Mouse (Mus musculus) ZHBTc4 (cell line): ENCODE data around the gene Nxn.

Experiments
- DNase-seq: peaks from one replicate; pipeline ENCODE4 v3.0.0-alpha.2; 2011; ENCODE audit warnings: low read depth, low spot score

The Nxn gene

DNA sequence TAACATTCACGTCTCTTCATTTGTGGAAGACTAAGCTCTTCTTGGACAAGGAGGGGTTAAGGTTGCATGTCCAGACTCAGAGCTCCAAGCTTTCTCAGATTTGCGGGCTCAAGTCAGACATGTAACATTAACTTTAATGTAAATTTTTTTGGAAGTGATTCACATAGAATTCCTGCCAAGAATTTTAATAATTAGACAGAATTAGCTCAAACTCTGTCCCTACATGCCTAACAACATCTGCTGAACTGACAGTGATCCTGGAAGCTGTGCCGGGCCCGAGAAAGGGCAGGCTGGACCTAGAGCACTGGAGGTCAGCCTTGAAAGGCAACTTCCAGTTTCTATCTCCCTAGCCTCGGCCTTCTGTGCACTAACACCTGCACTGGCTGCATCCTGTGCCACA, 66.7 kb downstream of the Nxn start:
- DNase-seq = no peak

GRCm38 (mm10) chr11:76328522-76329290, 70.2 kb downstream of the Nxn start:
- no peak for DNase-seq

GRCm38 (mm10) chr11:76328084-76328483, 70.9 kb downstream of the Nxn start:
- no peak for DNase-seq

DNA sequence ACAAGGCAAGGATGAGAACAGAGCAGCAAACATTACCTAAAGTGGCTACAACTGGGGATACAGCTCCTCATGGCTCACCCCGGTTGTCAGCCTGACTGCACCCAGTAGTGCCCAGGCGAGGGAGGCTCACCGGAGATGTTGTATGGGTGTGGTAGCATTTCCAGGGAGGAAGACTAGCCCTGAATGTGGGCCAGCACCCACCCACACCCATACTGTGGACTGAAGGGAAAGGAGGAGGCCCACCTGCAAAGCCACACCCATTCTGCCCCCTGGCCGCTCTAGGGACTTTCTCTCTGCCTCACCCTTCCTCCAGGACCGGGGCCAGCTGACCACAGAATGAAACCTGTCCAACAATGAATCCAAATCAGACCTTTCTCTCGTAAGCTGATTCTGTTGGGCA, 72.3 kb downstream of the Nxn start:
- DNase-seq = no peak

GRCm38 (mm10) chr11:76326051-76326450, 72.9 kb downstream of the Nxn start:
- DNase-seq = no peak

- no peak for DNase-seq
Observed at GRCm38 (mm10) chr11:76324801-76325200, 74.1 kb downstream of the Nxn start.

- DNase-seq = no peak
Observed at GRCm38 (mm10) chr11:76324207-76324606, 74.7 kb downstream of the Nxn start.

GRCm38 (mm10) chr11:76322939-76323338, 76.0 kb downstream of the Nxn start:
- DNase-seq = peak; percentile 33

GRCm38 (mm10) chr11:76322081-76322480, 76.9 kb downstream of the Nxn start:
- no peak for DNase-seq

GRCm38 (mm10) chr11:76320475-76320874, 78.5 kb downstream of the Nxn start:
- DNase-seq = no peak

DNA sequence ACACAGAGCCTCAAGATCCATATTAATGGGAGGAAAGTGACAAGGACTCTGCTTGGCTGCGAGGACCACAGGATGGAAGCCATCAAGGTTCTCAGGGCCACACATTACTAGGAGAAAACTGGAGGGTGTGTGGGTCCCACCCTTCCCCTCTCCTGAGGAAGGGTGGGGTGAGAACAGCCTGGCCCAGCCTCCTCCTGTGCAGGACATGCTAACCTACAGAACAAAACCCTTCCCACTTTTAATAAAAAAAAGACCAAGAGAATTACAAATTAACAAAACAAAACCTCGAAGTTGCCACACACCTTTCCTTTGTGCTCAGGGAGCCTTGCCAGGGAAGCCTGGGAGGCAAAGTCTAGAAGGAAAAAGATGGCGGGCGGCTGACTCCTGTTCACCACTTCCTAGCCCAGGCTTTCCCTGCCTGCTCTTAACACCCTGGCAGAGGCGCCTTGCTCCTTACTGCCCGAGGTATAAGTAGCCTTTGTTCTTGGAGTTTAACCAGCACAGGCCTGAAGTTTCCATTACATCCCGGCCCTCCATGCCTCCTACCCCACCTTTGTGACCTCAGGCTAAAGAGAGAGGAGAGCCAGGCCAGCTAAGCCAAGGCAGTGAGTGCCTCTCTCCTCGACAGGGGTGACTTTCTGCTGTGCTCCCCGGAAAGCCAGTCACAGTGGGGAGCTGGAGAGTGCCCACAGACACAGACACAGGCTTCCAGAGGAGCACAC, 79.1 kb downstream of the Nxn start:
- peak; percentile 92 for DNase-seq

GRCm38 (mm10) chr11:76317904-76318303, 81.0 kb downstream of the Nxn start:
- no peak for DNase-seq

GRCm38 (mm10) chr11:76315785-76316444, 83.0 kb downstream of the Nxn start:
- no peak for DNase-seq

DNA sequence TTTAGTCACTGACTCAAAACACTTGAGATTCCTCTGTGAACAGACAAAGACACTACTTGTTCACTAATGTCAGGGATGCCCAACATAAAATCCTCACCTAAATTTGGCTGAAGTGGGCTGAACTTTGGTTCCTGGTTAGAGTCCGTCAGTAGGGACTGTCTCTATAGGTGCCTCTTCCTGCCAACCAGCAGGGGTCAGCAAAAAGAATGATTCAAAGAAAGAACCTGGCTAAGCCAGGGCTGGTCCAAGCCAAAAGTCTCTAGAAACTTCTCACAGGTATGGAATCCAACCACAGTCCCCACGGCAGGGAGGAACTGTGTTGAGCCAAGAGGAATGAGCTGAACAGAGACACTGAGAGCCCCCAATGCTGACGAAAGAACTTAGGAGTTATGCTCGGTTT, 84.2 kb downstream of the Nxn start:
- peak; percentile 38 for DNase-seq

DNA sequence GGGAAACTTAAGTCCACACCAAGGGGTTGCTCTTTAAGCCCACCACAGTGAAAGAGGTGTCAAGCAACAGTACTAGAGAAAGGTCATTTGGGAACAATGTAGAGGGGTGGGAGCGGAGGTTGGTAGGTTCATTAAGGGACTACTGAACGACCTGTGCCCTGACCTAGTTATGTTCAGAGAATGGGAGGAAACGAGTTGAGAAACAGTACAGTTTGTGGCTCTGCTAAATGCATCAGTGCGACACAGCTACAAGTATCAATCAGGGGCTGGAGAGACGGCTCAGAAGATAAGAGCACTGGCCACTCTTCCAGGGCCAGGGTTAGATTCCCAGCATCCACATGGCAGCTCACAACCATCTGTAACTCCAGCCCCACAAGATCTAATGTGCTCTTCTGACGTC, 84.8 kb downstream of the Nxn start:
- DNase-seq = no peak

GRCm38 (mm10) chr11:76312805-76313204, 86.1 kb downstream of the Nxn start:
- no peak for DNase-seq

GRCm38 (mm10) chr11:76311224-76312000, 87.5 kb downstream of the Nxn start:
- DNase-seq = no peak

DNA sequence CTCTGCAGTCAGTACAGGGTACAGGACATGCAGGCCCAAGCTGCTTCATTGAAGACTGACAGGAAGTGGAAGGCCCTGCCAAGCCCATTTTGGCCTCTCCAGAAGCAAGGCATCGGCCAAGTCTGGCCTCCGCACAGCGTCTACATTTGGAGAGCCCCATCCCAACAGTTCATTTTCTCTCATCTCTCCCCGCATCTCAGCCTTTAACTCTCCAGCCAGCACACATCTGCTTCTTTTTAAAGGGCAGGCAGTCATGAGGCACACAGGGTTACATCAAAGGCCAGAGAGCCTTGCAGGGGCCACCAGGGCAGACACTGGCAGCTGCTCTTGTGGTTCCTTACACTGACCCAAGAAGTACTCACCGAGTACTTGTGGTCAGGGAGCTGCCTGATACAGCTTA, 89.1 kb downstream of the Nxn start:
- DNase-seq = no peak

DNA sequence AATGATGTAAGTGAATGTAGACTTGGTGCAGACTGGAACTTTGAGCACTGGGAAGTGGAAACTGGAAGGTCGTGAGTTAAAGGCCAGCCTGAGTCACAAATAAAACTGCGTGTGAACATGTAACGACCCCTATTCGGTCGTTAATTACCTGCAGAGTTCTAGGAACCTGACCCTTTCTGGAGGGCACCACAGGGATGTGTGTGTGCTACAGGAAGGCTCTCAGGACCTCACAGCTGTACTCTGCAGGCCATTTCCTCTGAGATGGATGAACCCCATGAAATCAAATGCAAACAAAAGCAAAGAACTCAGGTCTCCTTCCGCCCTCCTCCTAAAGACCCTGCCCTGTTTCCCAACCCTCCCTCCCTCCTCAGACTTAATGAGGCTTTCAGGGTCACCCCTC, 89.9 kb downstream of the Nxn start:
- peak; percentile 52 for DNase-seq

DNA sequence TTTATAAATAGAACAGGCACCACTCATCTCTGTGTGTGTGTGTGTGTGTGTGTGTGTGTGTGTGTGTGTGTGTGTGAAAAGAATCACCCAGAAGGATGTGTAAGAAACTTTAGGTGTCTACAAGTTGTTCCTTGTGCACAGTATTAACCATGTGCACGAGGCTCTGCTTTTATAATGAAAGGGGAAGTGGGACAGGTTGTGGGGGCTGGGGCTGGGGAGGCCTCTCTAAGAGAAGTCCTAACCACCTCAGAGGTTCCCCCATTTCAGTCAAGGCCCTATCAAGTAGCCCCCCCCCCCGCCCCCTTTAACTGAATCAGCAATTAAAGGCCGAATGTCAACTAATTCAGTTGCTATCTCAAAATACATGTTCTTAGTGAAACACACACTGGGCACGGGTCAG, 92.2 kb downstream of the Nxn start:
- no peak for DNase-seq

GRCm38 (mm10) chr11:76305571-76305970, 93.4 kb downstream of the Nxn start:
- DNase-seq = no peak

DNA sequence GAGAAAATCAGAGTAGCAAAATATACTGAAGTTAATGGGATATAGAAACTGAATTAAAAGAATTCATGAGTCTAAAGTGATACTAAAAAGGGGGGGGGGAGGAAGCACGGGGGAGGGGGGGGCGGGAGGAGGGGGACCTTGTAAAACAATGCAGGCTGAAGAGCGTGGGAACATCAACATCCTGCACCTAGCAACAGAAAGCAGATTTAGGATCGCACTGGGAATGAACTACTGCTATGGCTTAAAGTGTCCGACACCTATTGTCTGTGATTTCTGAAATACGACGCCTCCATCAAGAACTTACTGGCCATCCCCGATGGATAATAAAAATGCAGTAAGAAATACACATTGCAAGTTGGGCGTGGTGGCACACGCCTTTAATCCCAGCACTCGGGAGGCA, 95.6 kb downstream of the Nxn start:
- DNase-seq = no peak
